Mouse (Mus musculus) embryonic facial prominence, embryonic 14.5 days (tissue): ENCODE data around the gene Eif4a3. TPM values are rescaled to one million over a fixed set of nuclear protein-coding genes. Genes with fewer than 3 reads are reported as not detected.

Source experiments
- ATAC-seq: fragments of 200-750 bp; cut with Nextera tagmentation; 2 replicates; pipeline ENCODE4 v1.8.0; 2017; ENCODE audit warnings: low read depth, moderate number of reproducible peaks, moderate TSS enrichment
- DNase-seq: peaks from one replicate; pipeline ENCODE4 v3.0.0-alpha.2; 2015; ENCODE audit warnings: low spot score
- H3K27ac ChIP-seq: fragments of 300-500 bp; sonication (generic); replicated peaks from 2 replicates; pipeline ENCODE4 v1.5.1; 2014; ENCODE audit warnings: low read depth, mild to moderate bottlenecking, low read length, moderate library complexity
- H3K27me3 ChIP-seq: fragments of 300-500 bp; sonication (generic); replicated peaks from 2 replicates; pipeline ENCODE4 v1.6.1; 2014; ENCODE audit warnings: low read length; ENCODE audit not compliant: control insufficient read depth, insufficient read depth
- H3K36me3 ChIP-seq: fragments of 300-500 bp; sonication (generic); 2 replicates; pipeline ENCODE4 v1.6.1; 2014; ENCODE audit warnings: low read length, mixed read lengths; ENCODE audit not compliant: control insufficient read depth, insufficient read depth
- H3K4me1 ChIP-seq: fragments of 300-500 bp; sonication (generic); 2 replicates; pipeline ENCODE4 v1.6.1; 2014; ENCODE audit warnings: antibody characterized with exemption, low read length; ENCODE audit not compliant: control insufficient read depth, insufficient read depth
- H3K4me2 ChIP-seq: fragments of 300-500 bp; sonication (generic); 2 replicates; pipeline ENCODE4 v1.6.1; 2014; ENCODE audit warnings: low read depth, mild to moderate bottlenecking, low read length, moderate library complexity, mixed read lengths
- H3K4me3 ChIP-seq: fragments of 300-500 bp; sonication (generic); 2 replicates; pipeline ENCODE4 v1.5.1; 2014; ENCODE audit warnings: low read depth, mild to moderate bottlenecking, low read length
- H3K9ac ChIP-seq: fragments of 300-500 bp; sonication (generic); 2 replicates; pipeline ENCODE4 v1.6.1; 2014; ENCODE audit warnings: low read depth, mild to moderate bottlenecking, low read length, moderate library complexity, mixed read lengths
- H3K9me3 ChIP-seq: fragments of 300-500 bp; sonication (generic); 2 replicates; pipeline ENCODE4 v1.6.1; 2016; ENCODE audit warnings: low read length; ENCODE audit not compliant: control insufficient read depth
- WGBS: fragments of 180-500 bp; shearing (Covaris S2); extraction: QIAGEN DNeasy Blood & Tissue Kit; methylation state at CpG from one replicate; pipeline ENCODE4 v1.1.7; 2014; 5-methylcytosine and 5-hydroxymethylcytosine counted together
- polyA plus RNA-seq: library from polyadenylated mRNA; unstranded; fragments of >200 nt; fragmentation: Nextera tagmentation; extraction: Ambion mirVana; gene quantifications from 2 replicates; pipeline ENCODE4 v1.2.1, GENCODE M21; 2014

Eif4a3 gene
- polyA plus RNA-seq: 298 and 322 TPM in 2 replicates

- Histone ChIP-seq H3K9ac (peak within 1 kb of the TSS; percentile 99), H3K4me2 (peak within 1 kb of the TSS; percentile 95), H3K4me3 (peak within 1 kb of the TSS; percentile 93), H3K4me1 (peaks cover 9% of the 10 kb centered on the region), H3K27me3 (no peaks in the 10 kb centered on the region), H3K36me3 (peaks cover 38% of the 10 kb centered on the region), H3K27ac (peak within 1 kb of the TSS; percentile 91), H3K9me3 (no peaks in the 10 kb centered on the region)
- ATAC-seq (peak; percentile 96), DNase-seq (peak; percentile 98)
- under 1% methylated on average over 51 of the region's 89 CpGs for WGBS
Observed at GRCm38 (mm10) chr11:119299391-119300245, at the start of gene Eif4a3. Gene Eif4a3, minus strand, starts transcription at chr11:119300089.

GRCm38 (mm10) chr11:119347125-119347524 is 47.2 kb upstream of the Eif4a3 start:
- Histone ChIP-seq H3K9me3 (no peaks in the 10 kb centered on the region), H3K4me1 (no peaks in the 10 kb centered on the region)
- 81% methylated on average over 4 of the region's 4 CpGs for WGBS

GRCm38 (mm10) chr11:119344865-119345264 is 45.0 kb upstream of the Eif4a3 start:
- H3K9ac ChIP-seq: no peak overlapping the region
- no peak overlapping the region for H3K4me3 ChIP-seq
- no peak overlapping the region for H3K4me2 ChIP-seq
- no peaks in the 10 kb centered on the region for H3K27me3 ChIP-seq
- WGBS: 72% methylated on average over 6 of the region's 6 CpGs
- DNase-seq (no peak), ATAC-seq (no peak)
- H3K36me3 ChIP-seq: no peaks in the 10 kb centered on the region
- no peak overlapping the region for H3K27ac ChIP-seq
- no peaks in the 10 kb centered on the region for H3K9me3 ChIP-seq
- H3K4me1 ChIP-seq: no peaks in the 10 kb centered on the region

More at GRCm38 (mm10) chr11:119347125-119347524, 47.2 kb upstream of the Eif4a3 start:
- Histone ChIP-seq H3K27ac (no peak overlapping the region), H3K9ac (no peak overlapping the region), H3K36me3 (no peaks in the 10 kb centered on the region), H3K27me3 (no peaks in the 10 kb centered on the region), H3K4me2 (no peak overlapping the region), H3K4me3 (no peak overlapping the region)
- DNase-seq (no peak), ATAC-seq (no peak)

GRCm38 (mm10) chr11:119344178-119344577 is 44.3 kb upstream of the Eif4a3 start:
- H3K9me3 ChIP-seq: no peaks in the 10 kb centered on the region
- no peak overlapping the region for H3K9ac ChIP-seq
- H3K4me1 ChIP-seq: no peaks in the 10 kb centered on the region
- no peaks in the 10 kb centered on the region for H3K27me3 ChIP-seq
- ATAC-seq (no peak), DNase-seq (no peak)
- no peak overlapping the region for H3K4me3 ChIP-seq
- H3K4me2 ChIP-seq: no peak overlapping the region
- no peak overlapping the region for H3K27ac ChIP-seq
- 87% methylated on average over 8 of the region's 8 CpGs for WGBS
- no peaks in the 10 kb centered on the region for H3K36me3 ChIP-seq

GRCm38 (mm10) chr11:119339637-119340036 is 39.7 kb upstream of the Eif4a3 start:
- H3K4me3 ChIP-seq: no peak overlapping the region
- H3K9me3 ChIP-seq: no peaks in the 10 kb centered on the region
- ATAC-seq: peak; percentile 64
- no peaks in the 10 kb centered on the region for H3K4me1 ChIP-seq
- no peak overlapping the region for H3K9ac ChIP-seq
- H3K27me3 ChIP-seq: no peaks in the 10 kb centered on the region
- no peaks in the 10 kb centered on the region for H3K36me3 ChIP-seq
- no peak overlapping the region for H3K27ac ChIP-seq
- no peak overlapping the region for H3K4me2 ChIP-seq
- 5% methylated on average over 5 of the region's 5 CpGs for WGBS
- peak; percentile 89 for DNase-seq

- Histone ChIP-seq H3K9ac (no peak overlapping the region), H3K27ac (no peak overlapping the region), H3K4me2 (no peak overlapping the region), H3K4me3 (no peak overlapping the region), H3K36me3 (no peaks in the 10 kb centered on the region), H3K9me3 (no peaks in the 10 kb centered on the region), H3K27me3 (no peaks in the 10 kb centered on the region), H3K4me1 (no peaks in the 10 kb centered on the region)
- no peak for DNase-seq
- ATAC-seq: no peak
- WGBS: 54% methylated on average over 5 of the region's 5 CpGs
Observed at GRCm38 (mm10) chr11:119339179-119339578, 39.3 kb upstream of the Eif4a3 start.

GRCm38 (mm10) chr11:119338271-119339059 is 38.6 kb upstream of the Eif4a3 start:
- no peak for DNase-seq
- 83% methylated on average over 10 of the region's 10 CpGs for WGBS
- no peak overlapping the region for H3K9ac ChIP-seq
- no peaks in the 10 kb centered on the region for H3K4me1 ChIP-seq
- no peak overlapping the region for H3K27ac ChIP-seq
- H3K9me3 ChIP-seq: no peaks in the 10 kb centered on the region
- no peaks in the 10 kb centered on the region for H3K36me3 ChIP-seq
- H3K4me3 ChIP-seq: no peak overlapping the region
- no peaks in the 10 kb centered on the region for H3K27me3 ChIP-seq
- ATAC-seq: peak; percentile 35; the same call in 1 of the 2 replicates
- no peak overlapping the region for H3K4me2 ChIP-seq

- ATAC-seq (no peak), DNase-seq (no peak)
- no peaks in the 10 kb centered on the region for H3K4me1 ChIP-seq
- no peak overlapping the region for H3K4me3 ChIP-seq
- H3K27ac ChIP-seq: no peak overlapping the region
- 36% methylated on average over 3 of the region's 3 CpGs for WGBS
- no peak overlapping the region for H3K4me2 ChIP-seq
- no peaks in the 10 kb centered on the region for H3K36me3 ChIP-seq
- H3K27me3 ChIP-seq: no peaks in the 10 kb centered on the region
- no peak overlapping the region for H3K9ac ChIP-seq
- H3K9me3 ChIP-seq: no peaks in the 10 kb centered on the region
Observed at GRCm38 (mm10) chr11:119331970-119332369, 32.1 kb upstream of the Eif4a3 start.
